Mouse (Mus musculus) large intestine, adult 2 months (tissue): ENCODE measurements around the gene Fam185a. TPM values are rescaled to one million over a fixed set of nuclear protein-coding genes. Genes with fewer than 3 reads are reported as not detected.

Experiments
- DNase-seq: peaks from one replicate; pipeline ENCODE4 v3.0.0-alpha.2; 2012; ENCODE audit warnings: low read depth, low spot score
- WGBS: fragments of 180-500 bp; shearing (Covaris S2); methylation state at CpG from one replicate; pipeline ENCODE4 v1.1.7; 2018; 5-methylcytosine and 5-hydroxymethylcytosine counted together
- polyA plus RNA-seq: library from polyadenylated mRNA; depleted of rRNA; stranded (reverse); fragments of >200 nt; gene quantifications from 2 replicates; pipeline ENCODE4 v1.2.3, GENCODE M21; 2012

The Fam185a gene
- polyA plus RNA-seq, 1 experiment, result 2.6 TPM

DNA sequence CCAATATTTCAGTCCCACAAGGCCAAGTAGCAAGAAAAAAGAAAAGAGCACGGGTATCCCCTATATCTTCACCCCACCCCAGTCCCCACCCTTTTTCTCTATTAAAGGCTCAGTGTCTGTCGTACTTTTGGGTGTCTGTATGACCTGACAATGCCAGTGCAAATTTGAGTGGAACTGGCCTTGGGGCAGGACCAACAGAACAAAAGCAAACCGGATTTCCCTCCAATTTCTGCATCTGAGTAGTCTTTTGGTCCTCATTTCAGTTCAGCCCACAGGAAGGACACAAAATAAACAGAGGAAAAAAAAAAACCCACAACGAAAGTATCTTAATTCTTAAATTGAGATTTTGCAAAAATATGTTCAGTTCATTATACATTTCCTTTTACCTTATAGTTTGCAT lies 6.1 kb upstream of the Fam185a start:
- WGBS, result 49% methylated on average over 4 of the region's 4 CpGs
- DNase-seq, result no peak

GRCm38 (mm10) chr5:21420609-21421008 lies 4.1 kb upstream of the Fam185a start:
- 3% methylated on average over 1 of the region's 1 CpGs for WGBS
- no peak for DNase-seq

DNA sequence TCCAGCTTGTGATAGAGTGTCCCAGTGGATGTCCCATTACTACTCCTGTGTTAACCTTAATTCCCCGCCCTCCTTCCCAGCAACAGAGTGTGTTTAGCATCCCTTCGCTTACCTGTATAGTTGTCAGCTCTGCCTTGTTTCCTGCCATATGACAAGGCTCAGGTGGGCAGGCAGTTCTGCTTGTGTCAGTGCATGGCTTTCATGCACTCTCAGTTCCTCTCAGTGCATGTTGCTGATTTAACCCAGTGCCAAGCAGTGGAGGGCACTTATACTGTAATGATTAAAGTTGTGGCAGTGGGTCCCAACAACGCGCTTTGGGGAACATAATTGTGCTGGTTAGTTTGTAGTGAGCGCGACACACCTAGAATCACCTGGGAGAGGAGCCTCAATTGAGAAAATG lies 1.9 kb downstream of the Fam185a start:
- no peak for DNase-seq
- WGBS, result 89% methylated on average over 6 of the region's 6 CpGs

DNA sequence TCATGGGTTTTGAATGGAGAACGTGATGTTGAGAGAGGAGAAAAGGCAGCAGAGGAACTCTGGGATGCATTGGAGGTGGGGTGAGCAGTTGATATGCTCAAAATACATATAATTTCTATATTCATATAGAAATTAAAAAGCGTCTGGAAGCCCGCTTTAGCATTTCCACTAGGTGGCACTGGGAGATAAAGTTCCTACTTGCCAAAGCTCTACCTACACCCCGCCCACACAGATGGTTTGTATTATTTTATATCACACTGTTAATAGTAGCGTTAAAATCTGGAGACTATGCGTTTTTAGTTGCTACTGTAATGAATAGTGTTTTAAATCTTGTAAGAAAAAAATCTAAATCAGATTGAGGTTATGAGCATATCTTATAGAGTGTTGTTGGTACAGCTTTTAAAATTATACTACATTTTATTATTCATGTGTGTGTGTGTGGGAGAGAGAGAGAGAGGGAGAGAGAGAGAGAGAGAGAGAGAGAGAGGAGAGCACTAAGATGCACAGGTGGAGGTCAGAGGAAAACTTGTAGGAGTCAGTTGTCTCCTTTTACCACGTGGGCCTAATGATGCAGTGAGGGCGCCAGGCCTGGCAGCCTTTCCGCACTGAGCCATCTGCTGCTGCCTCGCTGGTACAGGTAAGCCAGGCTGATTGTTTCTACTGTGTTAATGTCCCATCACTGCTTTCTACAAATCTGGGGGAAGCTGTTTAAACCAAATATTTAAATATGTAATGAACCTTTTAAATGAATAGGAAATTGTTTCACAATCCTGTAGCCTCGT lies 9.6 kb downstream of the Fam185a start:
- 57% methylated on average over 11 of the region's 11 CpGs for WGBS

DNA sequence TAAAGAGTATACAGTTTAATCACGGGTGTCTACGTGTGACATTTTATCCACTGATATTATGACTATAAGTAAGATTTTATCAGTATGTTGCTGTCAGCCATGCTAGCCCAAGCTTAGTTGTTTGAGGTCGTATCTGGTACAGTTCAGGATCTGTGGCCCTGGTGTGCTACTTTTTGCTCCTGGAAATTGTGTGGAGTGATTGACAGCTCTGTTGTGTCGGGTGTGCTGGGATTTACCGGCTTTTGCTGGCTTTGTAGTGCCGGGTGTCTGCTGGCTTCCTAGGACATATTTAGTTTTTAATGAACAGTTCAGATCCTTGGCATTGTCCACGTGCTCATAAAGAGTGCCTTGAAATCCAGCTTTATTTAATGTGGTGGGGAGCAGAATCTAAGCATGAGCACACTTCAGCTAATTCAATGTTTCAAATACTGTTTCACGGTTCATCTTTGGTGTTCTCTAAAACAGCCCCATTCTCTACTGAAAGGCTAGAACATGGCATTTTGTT lies 11.8 kb downstream of the Fam185a start:
- DNase-seq, result no peak
- WGBS, result 83% methylated on average over 8 of the region's 8 CpGs

More for the DNA sequence above, 9.6 kb downstream of the Fam185a start:
- no peak for DNase-seq

DNA sequence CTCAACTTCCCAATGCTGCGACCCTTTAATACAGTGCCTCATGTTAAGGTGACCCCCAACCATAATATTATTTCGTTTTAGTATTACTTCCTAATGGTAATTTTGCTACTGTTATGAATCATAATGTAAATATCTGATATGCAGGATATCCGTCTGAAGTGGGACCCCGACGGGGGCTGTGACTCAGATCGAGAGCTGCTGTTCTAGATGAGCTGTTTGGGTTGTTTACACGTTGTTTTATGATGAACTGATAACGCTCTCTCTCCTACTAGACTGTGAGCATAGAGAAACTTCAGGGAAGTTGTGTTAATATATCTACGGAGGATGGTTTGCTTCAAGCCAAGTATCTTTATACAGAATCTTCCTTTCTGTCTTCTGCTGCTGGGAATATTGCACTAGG lies 13.7 kb downstream of the Fam185a start:
- 76% methylated on average over 9 of the region's 9 CpGs for WGBS
- DNase-seq, result no peak

- DNase-seq, result no peak
- 62% methylated on average over 7 of the region's 7 CpGs for WGBS
These were observed 14.8 kb downstream of the Fam185a start for GRCm38 (mm10) chr5:21439446-21440110.

- DNase-seq, result no peak
These were observed 16.2 kb downstream of the Fam185a start for GRCm38 (mm10) chr5:21440833-21441530.

GRCm38 (mm10) chr5:21467387-21467786 lies 42.6 kb downstream of the Fam185a start:
- no peak for DNase-seq
- 77% methylated on average over 7 of the region's 7 CpGs for WGBS

More at GRCm38 (mm10) chr5:21440833-21441530, 16.2 kb downstream of the Fam185a start:
- WGBS, result 13% methylated on average over 8 of the region's 8 CpGs

GRCm38 (mm10) chr5:21468100-21468499 lies 43.3 kb downstream of the Fam185a start:
- DNase-seq, result no peak
- 93% methylated on average over 12 of the region's 12 CpGs for WGBS

GRCm38 (mm10) chr5:21478428-21478827 lies 53.7 kb downstream of the Fam185a start:
- WGBS, result 96% methylated on average over 5 of the region's 5 CpGs
- no peak for DNase-seq

GRCm38 (mm10) chr5:21479746-21480145 lies 55.0 kb downstream of the Fam185a start:
- 85% methylated on average over 5 of the region's 5 CpGs for WGBS
- DNase-seq, result no peak

GRCm38 (mm10) chr5:21481521-21481920 lies 56.8 kb downstream of the Fam185a start:
- WGBS, result 89% methylated on average over 6 of the region's 6 CpGs
- DNase-seq, result no peak

DNA sequence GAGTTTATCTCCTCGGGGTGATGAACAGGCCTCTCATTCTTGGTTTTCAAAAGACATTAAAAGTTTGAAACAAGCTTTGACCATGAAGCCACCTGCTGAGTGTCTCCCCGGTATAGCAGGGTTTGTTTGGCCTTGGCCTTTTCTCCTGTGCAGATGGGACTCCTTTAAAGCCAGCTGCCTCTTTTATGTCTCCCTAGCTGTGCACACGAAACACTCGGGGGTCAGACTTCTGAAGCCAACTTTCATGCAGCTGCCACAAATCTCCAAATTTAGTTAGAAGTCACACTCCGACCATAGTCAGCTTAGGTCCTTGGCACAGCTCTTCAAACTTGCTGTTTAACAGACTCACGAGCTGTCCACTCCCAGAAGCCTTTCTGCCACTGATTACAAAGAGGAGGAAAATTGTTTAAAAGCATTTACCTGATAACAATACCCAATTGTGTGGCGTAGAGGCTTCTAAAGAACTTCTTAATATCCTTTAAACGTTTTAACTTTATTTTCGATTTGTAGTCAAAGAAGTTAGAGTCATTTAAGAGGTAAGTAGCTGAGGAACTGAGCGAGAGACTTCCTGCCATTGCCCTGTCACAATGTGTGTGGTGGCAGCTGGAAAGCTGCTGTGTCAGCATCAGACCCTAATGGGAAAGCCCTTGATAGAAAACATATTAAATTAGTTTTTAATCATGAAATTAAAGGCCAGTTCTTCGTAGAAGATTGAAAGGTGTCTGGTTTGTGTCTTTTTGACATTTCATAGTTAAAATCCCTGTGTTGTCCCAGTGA lies 57.9 kb downstream of the Fam185a start:
- 53% methylated on average over 11 of the region's 11 CpGs for WGBS
- no peak for DNase-seq

- no peak for DNase-seq
- WGBS, result 88% methylated on average over 8 of the region's 8 CpGs
These were observed 58.5 kb downstream of the Fam185a start for GRCm38 (mm10) chr5:21483275-21483674.

DNA sequence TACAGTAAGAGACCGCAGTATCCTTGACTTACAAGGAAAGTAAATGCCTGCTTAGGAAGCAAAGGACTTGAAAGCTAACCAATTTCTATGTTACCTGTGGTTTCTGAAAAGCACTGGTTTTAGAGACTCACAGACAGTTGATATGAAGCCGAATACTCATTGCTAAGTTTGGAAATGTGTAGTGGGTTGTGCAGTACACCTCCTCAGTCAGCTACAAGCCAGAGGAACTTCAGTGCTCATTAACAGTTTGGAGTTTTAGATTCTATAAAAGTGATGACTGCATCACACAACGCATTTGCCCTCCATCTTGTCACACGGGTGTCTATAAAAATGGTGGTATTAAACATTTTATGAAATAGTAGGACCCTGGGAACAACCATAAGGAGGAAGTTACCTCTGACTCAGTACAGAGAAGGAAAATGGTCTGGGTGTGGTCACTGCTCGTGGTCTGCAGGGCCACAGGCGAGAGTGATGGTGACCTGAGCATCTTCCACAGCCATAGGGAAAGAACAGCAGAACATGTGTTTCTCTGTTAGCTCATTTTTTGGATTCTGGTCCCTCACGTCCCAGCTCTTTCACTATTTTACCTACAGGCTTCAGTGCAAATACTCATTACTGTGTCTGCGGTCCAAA lies 60.6 kb downstream of the Fam185a start:
- DNase-seq, result no peak
- WGBS, result 82% methylated on average over 8 of the region's 8 CpGs

- no peak for DNase-seq
- 74% methylated on average over 5 of the region's 5 CpGs for WGBS
These were observed 62.0 kb downstream of the Fam185a start for GRCm38 (mm10) chr5:21486798-21487197.

DNA sequence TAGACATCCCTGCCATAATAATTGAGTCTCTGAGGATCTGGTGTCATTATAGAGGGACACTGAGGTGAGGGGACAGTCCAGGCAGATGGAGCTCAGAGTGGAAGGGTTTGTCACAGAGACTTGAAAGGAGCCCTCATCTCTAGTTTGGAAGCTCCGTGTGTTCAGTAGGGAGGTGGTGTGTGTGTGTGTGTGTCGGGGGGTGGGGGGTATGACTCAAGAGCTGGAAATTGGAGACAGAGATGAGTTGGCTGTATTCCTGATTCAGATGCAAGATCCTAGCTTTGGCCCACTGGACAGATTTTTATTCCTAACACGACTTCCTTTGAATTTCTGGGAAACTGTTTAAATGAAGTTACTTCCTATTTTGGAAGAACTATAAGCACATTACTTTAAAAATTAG lies 62.5 kb downstream of the Fam185a start:
- DNase-seq, result no peak
- 76% methylated on average over 3 of the region's 3 CpGs for WGBS

DNA sequence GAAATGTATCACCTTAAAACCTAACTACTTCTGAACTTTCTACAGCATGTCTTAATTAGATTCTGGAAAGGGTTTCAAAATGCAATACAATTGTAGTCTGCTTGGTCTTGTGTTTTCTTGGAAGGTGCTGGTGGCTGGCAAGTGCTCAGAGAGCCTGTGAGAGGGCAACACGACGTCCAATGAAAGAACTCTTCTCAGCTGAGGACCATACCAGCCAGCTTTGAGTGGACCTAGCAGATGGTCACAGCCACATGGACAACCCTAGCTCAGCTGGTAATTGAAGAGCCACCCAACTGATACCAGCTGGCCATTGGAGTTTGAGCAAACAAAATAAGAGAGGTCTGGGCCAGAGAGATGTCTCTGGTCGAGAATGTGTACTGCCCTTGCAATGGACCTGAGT lies 63.0 kb downstream of the Fam185a start:
- 82% methylated on average over 3 of the region's 3 CpGs for WGBS
- no peak for DNase-seq
